Mouse (Mus musculus): ENCODE measurements around the gene Sde2.

DNA sequence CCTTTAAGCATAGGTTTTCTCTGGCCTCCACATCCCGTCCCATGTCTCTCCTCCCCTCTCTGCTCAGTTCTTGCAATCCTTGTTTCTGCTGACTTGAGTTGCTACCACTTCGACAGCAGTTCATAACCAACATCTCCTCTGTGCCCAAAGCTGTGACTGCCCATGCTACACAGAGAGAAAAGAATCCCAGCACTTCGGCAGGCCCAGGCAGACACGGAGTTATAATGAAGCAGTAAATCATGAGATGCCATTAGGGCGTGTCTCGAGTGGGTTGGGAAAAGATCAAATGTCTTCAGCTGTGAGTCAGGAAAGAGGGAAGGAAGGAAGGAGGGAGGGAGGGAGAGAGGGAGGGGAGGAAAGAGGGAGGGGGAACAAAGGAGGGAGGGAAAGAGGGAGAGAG lies 12.9 kb upstream of the Sde2 start:
- TF ChIP-seq ZNF384 (IDR thresholded peaks at IDR 0.05; ENCODE audit: low read depth, low read length): no peak
- no peak for TF ChIP-seq HCFC1 (IDR thresholded peaks at IDR 0.05; ENCODE audit: borderline replicate concordance, insufficient read depth, low read length)
